Mouse (Mus musculus) small intestine, adult 2 months (tissue): ENCODE measurements around the gene Ogn.

Experiments
- CTCF ChIP-seq: fragments of 200-500 bp; IDR thresholded peaks from 2 replicates; pipeline ENCODE4 v1.5.1; 2012; ENCODE audit warnings: low read depth, mild to moderate bottlenecking, control low read depth, inconsistent platforms, low read length, moderate library complexity, mixed read lengths; ENCODE audit not compliant: insufficient replicate concordance, insufficient read length; ENCODE audit errors: extremely low read depth
- POLR2A ChIP-seq: fragments of 200-500 bp; IDR thresholded peaks from 2 replicates; pipeline ENCODE4 v1.6.1; 2012; ENCODE audit warnings: low read depth, mild to moderate bottlenecking, control low read depth, inconsistent platforms, low read length, moderate library complexity

DNA sequence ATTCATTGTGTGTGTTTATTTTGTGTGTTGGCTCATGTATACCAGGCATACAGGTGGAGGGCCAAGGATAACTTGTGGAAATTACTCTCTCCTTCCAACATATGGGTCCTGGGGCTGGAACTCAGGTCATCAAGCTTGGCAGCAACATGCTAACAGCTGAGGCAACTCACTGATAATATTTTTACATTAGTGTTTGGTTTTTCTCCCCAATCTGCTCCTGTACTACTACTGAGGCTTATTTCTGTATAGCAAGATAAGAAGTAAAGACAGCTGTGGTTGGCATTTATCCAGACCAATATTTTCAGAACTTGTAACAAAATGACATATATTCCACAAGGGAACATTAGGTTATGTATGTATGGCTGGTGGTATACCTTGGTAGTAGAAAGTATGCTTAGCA, 10.5 kb downstream of the Ogn start:
- TF ChIP-seq CTCF (no peak), POLR2A (no peak)
